Mouse (Mus musculus) myocyte (in vitro differentiated cells): ENCODE results near the gene Gm20388. TPM values are rescaled to one million over a fixed set of nuclear protein-coding genes. Genes with fewer than 3 reads are reported as not detected.

Experiments used
- H3K27me3 ChIP-seq: one replicate; pipeline ENCODE4 v1.6.1; 2011; ENCODE audit not compliant: control insufficient read depth, insufficient read depth, insufficient read length
- H3K36me3 ChIP-seq: one replicate; pipeline ENCODE4 v1.6.1; 2011; ENCODE audit not compliant: control insufficient read depth, insufficient read depth
- H3K4me2 ChIP-seq: one replicate; pipeline ENCODE4 v1.6.1; 2011; ENCODE audit warnings: low read depth, control low read depth
- H3K4me3 ChIP-seq: one replicate; pipeline ENCODE4 v1.5.1; 2011; ENCODE audit warnings: mild to moderate bottlenecking, control low read depth, moderate library complexity
- H3K79me2 ChIP-seq: one replicate; pipeline ENCODE4 v1.6.1; 2011; ENCODE audit not compliant: control insufficient read depth, insufficient read depth
- H3ac ChIP-seq: one replicate; pipeline ENCODE4 v1.6.1; 2011; ENCODE audit not compliant: control insufficient read depth, insufficient read length
- CEBPB ChIP-seq: IDR thresholded peaks from 2 replicates; pipeline ENCODE4 v1.6.1; 2011; ENCODE audit warnings: mild to moderate bottlenecking, moderate library complexity; ENCODE audit not compliant: poor library complexity, insufficient read depth, severe bottlenecking
- E2F4 ChIP-seq: IDR thresholded peaks from one replicate; pipeline ENCODE4 v1.6.1; 2011; ENCODE audit warnings: mild to moderate bottlenecking, control low read depth, moderate library complexity; ENCODE audit not compliant: insufficient read depth
- MAX ChIP-seq: IDR thresholded peaks from one replicate; pipeline ENCODE4 v1.6.1; 2011; ENCODE audit warnings: low read depth, mild to moderate bottlenecking, control low read depth
- MYOD1 ChIP-seq, 3 experiments: IDR thresholded peaks; one replicate each; pipeline ENCODE4 v1.6.1; 2011; ENCODE audit warnings: control low read depth in 2 of 3, low read depth in 2 of 3, mild to moderate bottlenecking in 2 of 3, moderate library complexity in 1 of 3; ENCODE audit not compliant: insufficient read length in 2 of 3, control insufficient read depth in 1 of 3
- MYOG ChIP-seq, 3 experiments: IDR thresholded peaks; one replicate each; pipeline ENCODE4 v1.6.1; 2011; ENCODE audit warnings: control low read depth in 2 of 3, low read depth in 2 of 3, mild to moderate bottlenecking in 2 of 3; ENCODE audit not compliant: insufficient read length in 2 of 3, control insufficient read depth in 1 of 3, insufficient read depth in 1 of 3
- POLR2A ChIP-seq: IDR thresholded peaks from one replicate; pipeline ENCODE4 v1.6.1; 2011; ENCODE audit warnings: low read depth, mild to moderate bottlenecking, control low read depth, moderate library complexity; ENCODE audit not compliant: insufficient read length
- POLR2AphosphoS2 ChIP-seq: IDR thresholded peaks from one replicate; pipeline ENCODE4 v1.6.1; 2011; ENCODE audit warnings: low read depth, control low read depth; ENCODE audit not compliant: insufficient read length
- REST ChIP-seq: IDR thresholded peaks from one replicate; pipeline ENCODE4 v1.6.1; 2011; ENCODE audit warnings: mild to moderate bottlenecking, control low read depth, moderate library complexity; ENCODE audit not compliant: insufficient read depth, insufficient read length
- SRF ChIP-seq: IDR thresholded peaks from one replicate; pipeline ENCODE4 v1.6.1; 2011; ENCODE audit warnings: low read depth; ENCODE audit not compliant: control insufficient read depth, insufficient read length
- TCF12 ChIP-seq: IDR thresholded peaks from one replicate; pipeline ENCODE4 v1.6.1; 2011; ENCODE audit warnings: mild to moderate bottlenecking, control low read depth; ENCODE audit not compliant: poor library complexity, insufficient read depth, severe bottlenecking
- TCF3 ChIP-seq: IDR thresholded peaks from one replicate; pipeline ENCODE4 v1.6.1; 2011; ENCODE audit warnings: low read depth, control low read depth; ENCODE audit not compliant: insufficient read length
- USF1 ChIP-seq: IDR thresholded peaks from one replicate; pipeline ENCODE4 v1.6.1; 2011; ENCODE audit warnings: low read depth, mild to moderate bottlenecking, control low read depth, moderate library complexity
- polyA plus RNA-seq: library from polyadenylated mRNA; unstranded; fragments of >200 nt; fragmentation: generic; extraction: Trizol; gene quantifications from one replicate; pipeline ENCODE4 v1.2.1, GENCODE M21; 2012; ENCODE audit warnings: missing spikeins

The Gm20388 gene
- polyA plus RNA-seq, 1 experiment: 15.3 TPM

DNA sequence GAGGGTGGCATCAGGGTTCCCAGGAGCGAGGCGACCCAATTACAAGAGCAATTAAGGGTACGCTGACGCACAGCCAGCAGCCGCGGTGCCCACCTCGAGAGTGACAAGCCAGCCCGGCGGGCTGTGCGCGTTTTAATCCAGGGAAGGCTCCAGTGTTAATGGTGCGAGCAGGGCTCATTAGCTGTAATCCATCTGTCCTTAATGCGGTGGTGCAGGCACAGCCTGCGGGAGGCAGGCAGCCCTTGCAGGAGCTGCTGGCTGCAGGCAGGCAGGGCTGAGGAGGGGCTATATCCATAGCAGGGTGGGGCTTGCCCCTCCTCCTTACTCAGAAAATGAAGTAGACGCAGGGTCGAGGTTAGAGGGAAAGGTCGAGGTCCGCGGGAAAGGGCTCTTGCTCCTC, 528.7 kb downstream of the Gm20388 start:
- H3K79me2 ChIP-seq: no peaks in the 10 kb centered on the region
- TF ChIP-seq POLR2AphosphoS2 (no peak), REST (no peak), CEBPB (no peak), MYOD1 (IDR thresholded peaks at IDR 0.05; ENCODE audit: control insufficient read depth in 1 of 3, insufficient read length in 2 of 3, low read depth in 2 of 3) (no peak), USF1 (no peak), TCF3 (no peak), E2F4 (no peak), TCF12 (no peak), SRF (no peak)
- no peaks in the 10 kb centered on the region for H3K27me3 ChIP-seq
- no peak overlapping the region for H3K4me2 ChIP-seq
- H3ac ChIP-seq: no peak overlapping the region
- no peak overlapping the region for H3K4me3 ChIP-seq
- H3K36me3 ChIP-seq: no peaks in the 10 kb centered on the region

DNA sequence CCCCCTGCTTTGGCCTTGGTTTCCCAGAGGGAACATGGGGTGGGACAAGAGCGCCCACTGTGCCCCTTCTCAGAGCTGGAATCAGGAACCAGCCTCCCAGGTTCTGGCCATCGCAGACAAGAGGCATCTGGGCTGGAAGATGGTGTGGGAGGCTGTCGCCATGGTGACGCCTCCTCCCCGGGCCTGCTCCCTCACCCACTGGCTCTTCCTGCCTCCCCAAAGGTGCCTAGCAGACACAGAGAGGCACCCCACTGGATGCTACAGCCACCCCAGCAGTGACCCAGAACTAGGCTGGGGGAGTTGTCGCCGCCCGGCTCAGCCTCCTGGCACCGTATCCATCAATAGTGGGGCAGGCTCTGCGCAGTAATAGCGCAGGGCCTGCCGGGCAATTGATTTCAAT, 530.1 kb downstream of the Gm20388 start:
- Histone ChIP-seq H3K36me3 (no peaks in the 10 kb centered on the region), H3K4me2 (no peak overlapping the region), H3K4me3 (no peak overlapping the region), H3K27me3 (no peaks in the 10 kb centered on the region), H3K79me2 (no peaks in the 10 kb centered on the region), H3ac (no peak overlapping the region)
- TF ChIP-seq POLR2AphosphoS2 (no peak), REST (no peak), USF1 (no peak), MYOG (IDR thresholded peaks at IDR 0.05; ENCODE audit: control insufficient read depth in 1 of 3, insufficient read depth in 1 of 3, insufficient read length in 2 of 3, low read depth in 2 of 3) (no peak), TCF12 (no peak), SRF (no peak), MYOD1 (IDR thresholded peaks at IDR 0.05; ENCODE audit: control insufficient read depth in 1 of 3, insufficient read length in 2 of 3, low read depth in 2 of 3) (no peak), POLR2A (no peak)

DNA sequence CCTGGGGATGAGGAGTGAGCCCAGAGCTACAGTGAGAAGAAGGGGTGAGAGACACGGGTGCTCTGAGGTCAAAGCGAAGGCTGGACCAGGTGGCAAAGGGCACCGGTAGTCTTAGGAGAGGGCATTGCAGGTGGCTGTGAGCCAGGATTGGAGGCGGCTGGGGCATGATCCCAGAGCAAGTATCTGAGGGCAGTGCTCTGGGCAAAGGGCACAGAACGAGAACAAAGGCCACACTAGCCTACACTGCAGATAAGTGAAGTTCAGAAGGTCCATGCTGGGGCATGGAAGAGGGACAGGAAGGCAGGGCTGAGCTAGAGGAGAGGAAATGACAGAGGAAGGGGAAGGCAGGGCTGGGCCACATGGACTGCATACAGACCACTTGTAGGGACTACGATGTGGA, 531.0 kb downstream of the Gm20388 start:
- H3K27me3 ChIP-seq: no peaks in the 10 kb centered on the region
- H3K4me3 ChIP-seq: no peak overlapping the region
- TF ChIP-seq REST (no peak), USF1 (no peak), SRF (no peak), CEBPB (no peak), POLR2A (no peak), MYOD1 (IDR thresholded peaks at IDR 0.05; ENCODE audit: control insufficient read depth in 1 of 3, insufficient read length in 2 of 3, low read depth in 2 of 3) (no peak), TCF12 (no peak), E2F4 (no peak)
- no peak overlapping the region for H3ac ChIP-seq
- H3K79me2 ChIP-seq: no peaks in the 10 kb centered on the region
- H3K4me2 ChIP-seq: no peak overlapping the region
- H3K36me3 ChIP-seq: no peaks in the 10 kb centered on the region

DNA sequence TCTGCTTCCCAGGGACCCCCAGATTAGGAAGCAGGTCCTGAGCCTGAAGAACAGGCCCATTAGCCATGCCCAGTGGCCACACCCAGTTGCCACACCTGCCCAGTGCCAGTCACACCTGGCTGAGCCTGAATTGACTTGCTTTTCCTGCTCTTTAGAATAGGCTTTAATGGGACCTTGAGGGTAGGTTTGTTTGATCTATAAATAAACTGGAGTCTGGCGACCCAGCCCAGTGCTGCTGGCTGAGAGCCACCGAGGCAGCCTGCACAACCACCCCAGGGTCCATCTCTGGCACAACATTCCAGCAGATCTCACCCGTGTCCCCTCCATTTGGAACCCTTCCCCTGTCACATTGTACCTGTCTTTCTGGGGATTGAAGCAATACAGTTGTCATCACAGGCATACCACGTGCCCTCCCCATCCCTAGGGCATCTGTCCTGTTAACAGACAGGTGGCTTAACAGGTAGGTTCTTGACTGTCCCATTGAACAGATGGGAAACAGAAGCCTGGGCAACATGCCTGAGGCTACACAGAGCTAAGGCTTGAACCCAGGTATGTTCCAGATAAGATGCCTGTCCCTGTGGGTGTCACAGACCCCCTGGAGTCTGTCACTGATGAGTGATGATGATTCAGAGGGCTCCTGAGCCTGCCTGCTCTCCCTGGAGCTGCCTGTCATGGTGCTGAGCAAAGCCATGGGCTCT, 531.8 kb downstream of the Gm20388 start:
- Histone ChIP-seq H3K4me2 (no peak overlapping the region), H3K27me3 (no peaks in the 10 kb centered on the region), H3K4me3 (no peak overlapping the region)

DNA sequence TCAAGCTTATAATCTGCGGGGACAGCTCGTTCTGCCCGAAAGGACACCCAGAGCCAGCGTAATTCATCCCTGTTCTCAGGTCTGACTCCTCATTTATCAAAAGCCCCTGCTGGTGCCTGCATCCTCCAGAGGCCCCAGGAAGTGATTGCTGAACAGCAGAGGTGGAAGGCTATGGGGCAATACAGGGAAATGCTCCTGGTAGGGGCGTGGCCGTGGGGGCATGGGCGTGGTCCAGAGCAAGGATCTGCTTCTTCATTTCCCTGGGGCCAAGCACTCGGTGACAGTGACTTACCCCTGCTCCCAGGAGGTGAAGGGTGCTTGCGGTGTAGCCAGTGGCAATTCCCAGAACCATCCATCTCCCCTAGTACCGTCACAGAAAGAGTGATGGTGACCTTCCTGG, 534.6 kb downstream of the Gm20388 start:
- Histone ChIP-seq H3K79me2 (no peaks in the 10 kb centered on the region), H3K4me2 (no peak overlapping the region), H3K4me3 (no peak overlapping the region), H3K36me3 (no peaks in the 10 kb centered on the region), H3ac (no peak overlapping the region), H3K27me3 (no peaks in the 10 kb centered on the region)
- no peak for TF ChIP-seq MYOG (IDR thresholded peaks at IDR 0.05; ENCODE audit: control insufficient read depth in 1 of 3, insufficient read depth in 1 of 3, insufficient read length in 2 of 3, low read depth in 2 of 3)
- TF ChIP-seq POLR2A: no peak
- no peak for TF ChIP-seq MAX

More for the DNA sequence above, 531.8 kb downstream of the Gm20388 start:
- Histone ChIP-seq H3ac (no peak overlapping the region), H3K79me2 (no peaks in the 10 kb centered on the region), H3K36me3 (no peaks in the 10 kb centered on the region)
- TF ChIP-seq MYOD1 (IDR thresholded peaks at IDR 0.05; ENCODE audit: control insufficient read depth in 1 of 3, insufficient read length in 2 of 3, low read depth in 2 of 3) (peak in 1 of 3 experiments; percentile 24), REST (no peak), E2F4 (no peak), POLR2A (no peak), TCF12 (no peak), POLR2AphosphoS2 (no peak), CEBPB (no peak)
